Mouse (Mus musculus) erythroid progenitor cell, adult 5-6 weeks (primary cell): Measurements from ENCODE around the gene Sbno2. TPM values are rescaled to one million over a fixed set of nuclear protein-coding genes. Genes with fewer than 3 reads are reported as not detected.
A peak's percentile ranks its signal among the peaks of the same experiment; 100 is the strongest.
"Not testable (repeated sequence)": the region's sequence is repeated elsewhere in the genome, so short reads cannot be mapped to it uniquely, and the experiment has no call there.

Experiments
- ATAC-seq: replicated peaks from 2 replicates; pipeline ENCODE4 v1.8.0; 2016; ENCODE audit warnings: moderate number of reproducible peaks, mild to moderate bottlenecking, moderate TSS enrichment, inconsistent platforms; ENCODE audit not compliant: poor library complexity, low FRiP score, severe bottlenecking
- total RNA-seq, 2 experiments: library from RNA; stranded (forward) in 1 of 2; stranded (reverse) in 1 of 2; fragments of 150-400 nt in 1 of 2; fragments of 186-747, 209-891 nt in 1 of 2; gene quantifications; 2 replicates each; pipeline versions ENCODE4 v1.2.3 to v1.2.4; 2015 to 2017; ENCODE audit warnings: low replicate concordance in 2 of 2

Sbno2 gene
- total RNA-seq, 2 experiments from 2014 or later = 21.8 to 34.3 TPM

DNA sequence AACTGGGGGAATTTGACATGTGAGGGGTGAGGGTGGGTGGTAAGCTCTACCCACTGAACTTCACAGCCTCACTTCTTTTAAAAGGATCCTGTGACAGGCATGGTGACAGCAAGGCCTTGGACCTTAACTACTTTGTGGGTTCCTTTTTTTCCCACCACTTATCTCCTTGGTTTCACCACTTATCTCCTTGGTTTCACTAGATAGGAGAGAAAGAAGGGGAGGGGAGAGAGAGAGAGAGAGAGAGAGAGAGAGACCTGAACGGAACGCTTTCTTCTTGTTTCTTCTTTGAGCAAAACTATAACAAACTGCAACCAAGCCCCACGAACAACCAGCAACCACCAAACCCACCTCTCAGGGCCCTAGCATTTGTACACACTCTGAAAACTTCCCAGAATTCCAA, 56.5 kb downstream of the Sbno2 start:
- no peak for ATAC-seq

DNA sequence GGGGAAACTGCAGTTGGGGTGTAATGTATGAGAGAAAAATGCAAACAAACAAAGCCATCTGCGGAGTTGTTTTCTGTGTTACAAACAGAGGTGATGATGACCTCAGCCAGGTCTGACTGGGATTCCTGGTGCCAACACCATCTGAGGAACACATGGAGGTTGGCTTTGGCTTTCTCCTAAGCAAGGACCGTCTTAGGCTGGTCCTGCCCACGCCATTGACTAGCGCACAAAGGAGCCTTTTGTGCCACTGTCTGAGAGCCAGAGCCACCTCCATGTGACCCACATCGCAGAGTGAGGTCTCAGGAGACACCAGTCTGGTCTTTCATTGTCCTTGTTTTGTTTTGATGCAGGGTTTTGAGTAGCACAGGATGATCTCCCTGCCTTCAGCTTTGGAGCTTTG, 57.0 kb downstream of the Sbno2 start:
- ATAC-seq = no peak

DNA sequence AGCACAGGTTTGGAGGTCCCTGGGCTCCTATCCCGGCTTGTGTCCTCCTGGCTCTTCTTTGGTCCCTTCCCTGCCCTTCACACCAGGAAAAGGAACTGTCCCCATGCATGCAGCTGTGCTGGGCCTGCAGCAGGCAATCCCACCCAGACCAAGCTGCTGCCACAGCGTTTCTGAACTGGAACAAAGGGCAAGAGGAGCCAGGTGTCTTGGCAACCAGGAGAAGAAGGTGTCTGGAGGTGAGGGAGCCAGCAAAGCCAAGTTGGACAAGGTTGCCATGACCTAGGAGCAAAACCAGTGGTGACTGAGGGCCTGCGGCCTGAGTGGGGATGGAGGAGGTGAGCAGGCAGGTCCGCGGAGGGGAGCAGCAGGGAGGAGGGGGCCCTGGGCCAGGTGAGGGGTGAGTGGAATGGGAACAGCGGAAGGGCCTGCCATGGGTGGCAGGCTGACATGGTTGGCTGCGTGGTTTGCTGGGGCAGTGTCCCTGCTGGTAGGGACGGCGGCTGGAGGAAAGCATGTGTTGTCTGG, 58.3 kb downstream of the Sbno2 start, which contains the start of gene Gpx4:
Gene Gpx4 (plus strand): TSS at position 126 of the 525 bp plus-strand sequence.
- ATAC-seq = no peak

DNA sequence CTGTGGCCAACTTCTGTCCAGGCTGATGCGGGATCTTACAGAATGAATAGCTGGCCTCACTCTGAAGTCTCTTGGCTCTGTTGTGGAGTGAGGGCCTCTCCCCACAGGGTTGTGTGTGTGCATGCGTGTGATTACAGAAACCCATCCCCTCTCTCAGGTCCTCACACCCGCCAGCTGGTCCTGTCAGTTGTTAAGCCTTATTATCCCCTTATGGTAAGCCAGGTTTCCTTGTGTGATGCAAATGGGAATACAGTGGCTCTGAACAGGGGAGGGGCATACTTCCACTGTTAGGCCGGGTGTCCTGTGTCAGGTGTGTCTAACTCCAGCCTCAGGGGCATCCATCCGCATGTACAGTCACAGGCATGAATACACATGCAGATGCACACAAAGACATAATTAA, 59.6 kb downstream of the Sbno2 start:
- ATAC-seq = no peak

DNA sequence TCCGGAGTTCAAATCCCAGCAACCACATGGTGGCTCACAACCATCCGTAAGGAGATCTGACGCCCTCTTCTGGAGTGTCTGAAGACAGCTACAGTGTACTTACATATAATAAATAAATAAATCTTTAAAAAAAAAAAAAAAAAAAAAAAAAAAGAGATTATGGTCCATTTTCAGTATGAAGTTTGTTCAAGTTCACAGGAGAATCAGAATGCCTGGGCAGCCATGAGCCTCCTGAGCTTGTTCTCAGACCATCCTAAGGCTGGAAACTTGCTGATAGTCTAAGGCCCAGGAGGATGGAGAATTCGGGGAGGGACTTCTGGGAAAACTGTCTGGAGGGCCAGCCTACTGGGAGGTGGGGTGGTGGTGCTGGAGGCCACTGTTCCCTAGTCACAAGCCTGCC, 60.0 kb downstream of the Sbno2 start:
- ATAC-seq = not testable (repeated sequence)

DNA sequence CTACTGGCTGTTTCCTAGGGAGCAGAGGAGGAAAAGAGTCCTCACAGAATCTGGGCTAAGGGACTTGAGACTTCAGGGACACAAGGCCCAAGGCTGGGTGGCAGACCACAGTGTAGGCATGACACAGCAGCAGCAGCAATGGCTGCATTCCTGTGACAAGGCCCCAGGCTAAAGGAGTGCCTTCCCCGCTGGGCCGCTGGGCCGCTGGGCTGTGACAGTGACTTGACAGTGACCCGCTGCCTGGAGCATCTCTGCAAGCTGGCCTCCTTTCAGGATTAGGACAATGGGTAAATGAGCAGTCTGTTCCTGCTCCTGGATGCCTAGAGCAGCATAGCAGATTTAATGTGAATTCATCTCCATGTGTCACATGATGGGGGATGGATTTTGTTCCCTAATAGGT, 61.3 kb downstream of the Sbno2 start:
- ATAC-seq = no peak

DNA sequence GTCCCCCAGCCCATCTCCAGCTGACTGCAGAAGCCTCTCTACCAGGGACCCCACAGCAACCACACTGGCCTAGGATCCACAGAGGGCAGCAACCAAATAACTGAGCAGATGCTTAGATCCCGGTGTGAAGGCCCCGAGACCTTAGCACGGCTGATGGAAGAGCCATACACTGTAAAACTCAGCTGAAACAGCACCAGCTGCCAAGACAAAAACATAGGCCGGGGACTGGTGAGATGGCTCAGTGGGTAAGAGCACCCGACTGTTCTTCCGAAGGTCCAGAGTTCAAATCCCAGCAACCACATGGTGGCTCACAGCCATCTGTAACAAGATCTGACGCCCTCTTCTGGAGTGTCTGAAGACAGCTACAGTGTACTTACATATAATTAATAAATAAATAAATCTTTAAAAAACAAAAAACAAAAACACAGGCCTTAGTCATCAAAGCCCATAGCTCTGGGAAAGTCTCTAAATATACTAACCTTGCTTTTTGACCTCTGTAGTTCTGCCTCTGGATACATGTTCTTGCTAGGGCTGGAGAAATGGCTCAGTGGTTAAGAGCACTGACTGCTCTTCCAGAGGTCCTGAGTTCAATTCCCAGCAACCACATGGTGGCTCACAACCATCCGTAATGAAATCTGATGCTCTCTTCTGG, 63.8 kb downstream of the Sbno2 start:
- not testable (repeated sequence) for ATAC-seq

DNA sequence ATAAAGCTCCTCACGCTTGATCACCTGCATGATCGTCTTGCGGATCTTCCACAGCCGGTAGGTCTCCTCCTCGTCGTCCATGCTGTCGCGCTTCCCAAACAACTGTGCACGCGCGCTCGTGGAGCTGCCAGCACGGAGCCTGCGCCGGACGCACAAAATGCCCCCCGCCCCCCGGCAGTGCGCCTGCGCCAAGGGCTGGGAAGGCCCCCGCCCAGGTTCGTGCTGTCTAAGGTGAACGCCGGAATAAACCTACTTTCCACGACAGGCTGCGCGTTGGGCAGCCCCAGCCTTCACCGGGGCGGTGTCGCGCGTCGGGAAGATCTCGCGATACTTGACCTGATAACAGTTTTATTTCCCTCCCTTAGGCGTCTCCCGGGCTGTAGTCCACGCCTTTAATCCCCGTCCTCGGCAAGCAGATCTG, 65.8 kb downstream of the Sbno2 start, which contains the start of gene Polr2e:
Gene Polr2e (minus strand): TSS at position 237 of the 421 bp plus-strand sequence.
- ATAC-seq = peak; percentile 94

DNA sequence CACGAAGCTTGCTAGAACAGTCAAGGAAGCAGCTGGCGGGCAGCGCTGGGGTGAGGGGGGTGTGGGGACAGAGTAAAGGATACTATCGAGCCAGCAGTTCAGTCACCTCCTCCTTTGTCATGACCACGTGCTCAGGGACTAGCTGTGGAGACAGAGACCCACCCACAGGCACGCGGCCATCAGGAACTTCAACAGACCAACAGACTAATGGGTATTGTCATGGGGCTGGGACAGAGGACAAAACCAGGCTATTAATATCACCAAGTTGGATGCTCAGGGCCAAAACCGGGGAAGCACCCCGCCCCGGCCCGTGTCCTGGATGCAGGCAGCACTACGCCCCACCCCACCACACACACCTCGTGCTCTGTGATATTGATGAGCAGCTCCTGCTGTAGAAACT, 68.5 kb downstream of the Sbno2 start:
- no peak for ATAC-seq

DNA sequence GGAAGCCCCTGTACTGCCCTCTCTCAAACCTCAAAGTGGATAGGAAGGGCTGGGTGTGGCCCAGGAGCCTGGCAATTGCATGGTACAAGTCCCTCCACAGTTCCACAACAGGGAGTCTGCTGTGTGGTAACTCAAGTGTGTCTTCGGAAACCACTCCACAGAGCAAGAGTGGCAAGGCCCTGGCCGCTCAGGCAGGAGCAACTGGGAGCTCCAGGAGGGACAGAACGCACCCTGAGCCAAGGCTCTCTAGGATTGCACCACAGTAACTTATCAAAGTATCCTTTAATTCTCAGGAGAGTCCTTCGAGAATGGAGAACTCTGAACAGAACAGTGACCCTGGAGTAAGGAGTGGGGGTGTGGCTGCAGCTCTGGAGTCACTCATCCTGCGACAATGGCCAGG, 69.7 kb downstream of the Sbno2 start:
- ATAC-seq = no peak

DNA sequence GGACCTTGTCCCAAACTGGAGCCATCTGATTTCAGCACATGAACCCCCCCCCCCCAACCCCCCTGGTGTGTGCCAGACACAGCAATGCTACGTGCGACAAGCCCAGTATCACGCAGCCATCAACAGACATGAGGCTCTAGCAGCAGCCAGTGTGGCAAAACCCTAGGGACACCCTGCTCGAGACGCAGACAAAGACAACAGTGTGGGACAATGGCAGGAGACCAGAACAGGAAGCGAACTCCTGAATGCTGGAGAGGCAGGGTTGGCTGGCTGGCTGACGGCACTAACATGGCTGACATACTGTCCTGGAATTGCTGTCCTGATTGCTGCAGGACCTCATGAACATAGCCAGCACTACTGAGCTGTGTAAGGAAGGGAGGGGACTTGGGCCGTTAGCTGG, 70.2 kb downstream of the Sbno2 start:
- ATAC-seq = no peak

DNA sequence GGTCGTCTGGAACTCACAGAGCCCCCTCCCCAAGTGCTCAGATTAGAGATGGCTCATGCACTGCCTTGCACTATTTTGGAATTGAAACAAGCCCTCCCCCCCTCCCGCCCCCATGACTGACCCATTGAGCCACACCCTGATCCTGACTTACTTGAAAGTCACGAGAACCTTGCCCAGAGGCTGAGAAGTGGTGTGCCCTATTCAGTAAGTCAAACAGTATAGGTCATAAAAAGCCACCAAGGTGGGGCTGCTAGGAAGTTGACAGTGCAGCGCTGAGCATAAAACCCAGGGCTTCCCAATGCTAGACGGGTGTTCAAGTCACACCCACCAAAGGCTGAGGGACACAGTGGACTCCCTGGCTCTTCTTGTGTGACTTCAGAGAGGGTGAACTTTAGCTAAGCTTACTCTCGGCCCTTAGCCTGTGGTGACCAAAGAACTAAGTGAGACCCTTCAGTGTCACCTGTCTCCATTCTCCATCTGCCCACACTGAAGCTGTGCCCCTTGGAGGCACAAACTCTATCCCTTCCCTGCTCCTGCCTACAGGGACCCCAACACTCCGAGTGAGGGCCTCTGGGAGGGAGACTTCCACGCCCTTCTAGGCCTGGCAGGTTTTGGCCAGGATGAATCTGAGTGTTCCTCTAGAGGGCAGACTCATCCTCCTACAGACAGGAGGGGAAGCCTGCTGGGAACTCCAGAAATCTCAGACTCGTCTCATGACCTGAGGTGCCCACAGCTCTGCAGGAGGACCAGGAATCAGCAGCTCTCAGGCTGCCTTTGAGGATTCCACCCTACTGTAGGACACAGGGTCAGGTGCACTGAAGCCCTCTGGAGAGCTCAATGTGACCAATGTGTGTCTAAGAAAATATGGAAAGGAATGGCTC, 71.6 kb downstream of the Sbno2 start:
- peak; percentile 49 for ATAC-seq

DNA sequence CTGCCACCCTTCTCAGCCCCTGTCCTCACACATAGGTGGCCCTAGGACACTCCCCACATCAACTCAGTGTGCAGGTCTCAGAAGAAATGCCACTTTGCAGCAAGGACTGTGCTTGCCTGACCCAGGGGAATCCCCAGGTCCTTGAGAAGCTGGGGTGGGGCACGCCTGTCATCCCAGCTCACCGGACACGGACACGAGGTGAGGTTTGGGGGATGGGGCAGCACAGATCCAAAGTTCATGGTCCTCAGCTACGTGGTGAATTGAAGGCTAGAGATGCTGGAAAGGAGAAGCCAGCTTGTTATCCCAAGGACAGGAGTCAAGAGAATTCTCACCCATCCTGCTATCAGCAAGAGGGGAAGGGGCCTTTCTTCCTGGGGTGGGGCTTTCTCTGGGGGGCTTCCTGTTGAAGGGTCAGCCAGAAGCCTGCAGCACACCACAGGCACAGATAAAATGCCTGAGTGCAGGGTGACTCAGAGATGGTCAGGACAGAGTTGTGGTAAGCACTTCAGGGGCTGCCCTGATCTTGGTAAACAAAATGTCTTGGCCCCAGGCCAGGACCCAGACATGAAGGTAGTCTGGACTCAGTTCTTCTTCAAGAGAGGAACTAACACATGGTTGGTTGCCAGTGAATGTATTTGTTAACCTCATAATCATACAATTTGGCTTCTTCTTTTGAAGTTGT, 72.4 kb downstream of the Sbno2 start:
- no peak for ATAC-seq

DNA sequence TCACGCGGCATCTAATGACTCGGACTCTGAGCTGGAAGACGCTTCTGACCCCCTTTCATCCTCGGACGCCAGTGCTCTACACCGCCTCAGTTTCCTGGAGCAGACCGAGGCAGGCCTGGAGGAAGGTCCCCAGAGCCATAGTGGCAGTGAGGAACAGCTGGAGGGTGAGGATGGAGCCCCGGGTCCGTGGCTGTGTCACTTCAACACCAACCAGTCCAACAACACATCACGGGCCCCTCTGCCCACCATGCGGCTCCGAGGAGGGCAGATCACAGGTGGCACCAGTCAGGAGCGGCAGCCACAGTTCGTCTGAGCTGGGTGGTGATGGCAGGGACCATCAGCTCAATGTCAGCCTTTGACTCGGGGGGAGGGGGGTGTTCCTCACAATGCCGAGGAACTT, 74.6 kb downstream of the Sbno2 start:
- no peak for ATAC-seq

DNA sequence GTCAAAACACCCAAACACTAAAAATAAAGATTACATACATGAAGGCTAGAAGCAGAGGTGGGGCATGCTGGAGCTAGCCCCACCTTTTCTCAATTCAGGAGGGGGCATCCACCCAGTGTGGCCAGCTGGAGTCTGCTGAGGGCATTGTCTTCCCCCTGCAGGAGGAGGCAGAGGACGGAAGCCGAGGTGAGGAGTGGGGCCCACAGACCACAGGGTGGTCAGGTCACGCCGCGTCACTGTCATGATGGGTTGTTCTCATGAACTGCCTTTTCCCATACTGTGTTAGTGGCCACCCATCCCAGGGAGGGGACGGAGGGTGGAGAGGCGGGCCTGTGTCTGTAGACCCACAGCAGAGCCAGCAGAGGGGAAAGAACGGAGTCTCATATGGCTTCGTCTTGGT, 75.2 kb downstream of the Sbno2 start:
- ATAC-seq = no peak

DNA sequence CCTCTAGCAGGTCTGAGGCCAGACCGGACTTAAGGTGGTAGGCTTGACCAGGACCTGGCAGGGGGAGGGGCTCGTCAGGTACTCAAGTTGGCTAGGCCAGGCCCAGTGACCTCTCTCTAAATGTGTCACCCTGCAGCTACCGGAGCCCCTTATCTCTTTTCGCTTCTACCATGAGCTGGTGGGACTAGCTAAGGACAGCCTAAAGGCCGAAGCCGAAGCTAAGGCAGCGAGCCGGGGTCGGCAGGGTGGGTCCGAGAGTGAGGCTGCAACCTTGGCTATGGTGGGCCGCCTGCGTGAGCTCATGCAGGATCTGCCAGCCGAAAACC, 76.9 kb downstream of the Sbno2 start:
- ATAC-seq = no peak

DNA sequence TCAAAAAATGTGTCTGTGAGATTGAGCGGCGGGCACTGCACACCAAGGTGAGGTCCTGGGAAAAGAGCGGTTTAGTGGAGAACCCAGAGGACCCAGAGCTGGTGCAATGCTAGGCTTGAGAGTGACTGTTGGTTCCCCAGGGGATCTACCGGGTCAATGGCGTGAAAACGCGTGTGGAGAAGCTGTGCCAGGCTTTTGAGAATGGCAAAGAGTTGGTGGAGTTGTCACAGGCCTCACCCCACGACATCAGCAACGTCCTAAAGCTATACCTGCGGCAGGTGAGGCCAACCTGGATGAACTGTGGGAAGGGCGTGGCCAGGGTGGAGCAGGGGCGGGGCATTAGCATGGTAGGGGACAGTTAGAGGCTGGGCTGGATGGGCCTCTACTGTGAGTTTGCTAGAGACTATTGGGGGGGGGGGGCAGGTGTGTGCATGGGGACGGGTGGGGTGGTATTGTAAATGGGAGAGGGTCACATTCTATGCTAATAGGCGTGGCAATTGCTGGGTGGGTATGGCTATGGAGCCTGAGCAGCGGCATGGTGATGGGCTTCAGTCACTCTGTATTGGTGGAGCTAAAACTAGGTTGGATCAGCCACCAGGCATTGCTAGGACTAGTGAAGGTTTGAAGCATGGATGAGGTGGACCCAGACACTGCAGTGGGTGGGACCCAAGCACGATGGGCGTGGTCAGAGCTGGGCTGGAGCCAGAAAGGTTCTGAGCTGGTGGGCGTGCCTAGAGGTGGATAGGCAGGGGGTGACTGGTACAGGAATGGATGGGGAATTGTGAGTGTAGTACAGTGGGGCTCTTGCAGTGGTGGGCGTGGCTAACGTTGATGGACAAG, 77.5 kb downstream of the Sbno2 start:
- ATAC-seq = no peak

DNA sequence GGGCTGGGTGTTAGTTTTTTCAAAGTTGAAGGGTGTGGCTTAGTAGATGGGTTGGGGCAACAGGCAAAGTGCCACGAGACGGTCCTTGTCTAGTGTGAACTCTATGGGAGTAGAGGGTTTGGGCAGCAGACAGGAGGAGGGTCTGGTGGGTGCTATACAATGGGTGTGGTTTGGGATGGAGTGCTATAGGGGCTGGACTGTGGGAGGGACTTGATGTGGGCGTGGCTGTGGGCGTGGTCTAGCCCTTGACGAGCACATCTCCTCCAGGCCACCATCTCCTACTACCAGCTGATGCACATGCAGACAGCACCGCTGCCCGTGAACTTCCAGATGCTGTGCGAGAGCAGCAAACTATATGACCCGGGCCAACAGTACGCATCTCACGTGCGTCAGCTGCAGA, 79.5 kb downstream of the Sbno2 start:
- ATAC-seq = peak; percentile 36; the same call in 1 of the 2 replicates

DNA sequence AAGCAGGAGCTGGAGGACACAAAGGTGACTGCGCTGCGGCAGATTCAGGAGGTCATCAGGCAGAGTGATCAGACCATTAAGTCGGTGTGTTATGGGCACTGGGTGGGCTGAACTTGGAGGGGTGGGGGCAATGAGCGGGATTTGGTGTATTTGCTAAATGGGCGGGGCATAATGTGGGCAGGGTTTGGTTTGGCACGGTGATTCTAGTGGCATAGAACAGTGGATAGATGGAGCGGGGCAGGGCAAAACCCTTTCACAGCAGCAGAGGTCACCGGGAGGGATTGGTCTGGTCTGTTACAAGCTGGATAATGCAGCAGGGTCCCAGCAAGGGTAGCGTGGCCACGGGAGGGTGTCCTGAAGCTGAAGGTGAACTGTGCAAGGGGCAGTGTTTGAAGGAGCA, 79.9 kb downstream of the Sbno2 start:
- ATAC-seq = no peak

DNA sequence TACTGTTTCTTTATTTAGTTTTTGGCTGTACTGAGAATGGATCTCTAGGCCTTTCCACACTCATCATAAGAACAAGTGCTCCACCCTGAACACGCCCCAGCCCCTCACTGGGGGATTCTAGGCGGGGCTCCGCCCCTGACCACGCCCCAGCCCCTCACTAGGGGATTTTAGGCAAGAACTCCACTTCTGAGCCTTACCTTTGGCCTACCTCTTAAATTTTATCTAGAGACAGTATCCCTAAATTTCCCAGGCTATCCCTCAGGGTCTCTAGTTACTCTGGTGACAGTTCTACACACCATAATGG, 80.4 kb downstream of the Sbno2 start:
- no peak for ATAC-seq
